Mouse (Mus musculus) midbrain, embryonic 14.5 days (tissue): ENCODE measurements around the gene Mcm9. TPM values are rescaled to one million over a fixed set of nuclear protein-coding genes. Genes with fewer than 3 reads are reported as not detected.

Experiments used
- ATAC-seq: fragments of 200-750 bp; cut with Nextera tagmentation; 2 replicates; pipeline ENCODE4 v1.8.0; 2017; ENCODE audit warnings: moderate number of reproducible peaks, moderate library complexity; ENCODE audit not compliant: low FRiP score, low TSS enrichment
- DNase-seq: peaks from one replicate; pipeline ENCODE4 v3.0.0-alpha.2; 2015
- H3K27ac ChIP-seq: fragments of 300-500 bp; sonication (generic); replicated peaks from 2 replicates; pipeline ENCODE4 v1.5.1; 2014; ENCODE audit warnings: mild to moderate bottlenecking, low read depth, low read length, moderate library complexity
- H3K27me3 ChIP-seq: fragments of 300-500 bp; sonication (generic); 2 replicates; pipeline ENCODE4 v1.6.1; 2014; ENCODE audit warnings: low read length, control low read depth, mixed read lengths; ENCODE audit not compliant: control insufficient read depth, insufficient read depth
- H3K36me3 ChIP-seq: fragments of 300-500 bp; sonication (generic); 2 replicates; pipeline ENCODE4 v1.6.1; 2014; ENCODE audit warnings: low read length, control low read depth; ENCODE audit not compliant: control insufficient read depth, insufficient read depth
- H3K4me1 ChIP-seq: fragments of 300-500 bp; sonication (generic); 2 replicates; pipeline ENCODE4 v1.6.1; 2014; ENCODE audit warnings: mild to moderate bottlenecking, antibody characterized with exemption, low read length, control low read depth; ENCODE audit not compliant: control insufficient read depth, insufficient read depth
- H3K4me2 ChIP-seq: fragments of 300-500 bp; sonication (generic); 2 replicates; pipeline ENCODE4 v1.6.1; 2014; ENCODE audit warnings: mild to moderate bottlenecking, low read length, moderate library complexity
- H3K4me3 ChIP-seq: fragments of 300-500 bp; sonication (generic); replicated peaks from 2 replicates; pipeline ENCODE4 v1.5.1; 2014; ENCODE audit warnings: low read depth, low read length
- H3K9ac ChIP-seq: fragments of 300-500 bp; sonication (generic); replicated peaks from 2 replicates; pipeline ENCODE4 v1.6.1; 2014; ENCODE audit warnings: mild to moderate bottlenecking, low read length, moderate library complexity
- H3K9me3 ChIP-seq: fragments of 300-500 bp; sonication (generic); 2 replicates; pipeline ENCODE4 v1.6.1; 2016; ENCODE audit warnings: low read length, control low read depth, mixed read lengths; ENCODE audit not compliant: control insufficient read depth
- WGBS: fragments of 180-500 bp; shearing (Covaris S2); extraction: QIAGEN DNeasy Blood & Tissue Kit; methylation state at CpG from one replicate; pipeline ENCODE4 v1.1.7; 2014; 5-methylcytosine and 5-hydroxymethylcytosine counted together
- polyA plus RNA-seq: library from polyadenylated mRNA; unstranded; fragments of >200 nt; fragmentation: Nextera tagmentation; extraction: Ambion mirVana; gene quantifications from 2 replicates; pipeline ENCODE4 v1.2.1, GENCODE M21; 2014

Mcm9 gene
- polyA plus RNA-seq, 1 experiment from 2014 or later: 7.7 TPM

DNA sequence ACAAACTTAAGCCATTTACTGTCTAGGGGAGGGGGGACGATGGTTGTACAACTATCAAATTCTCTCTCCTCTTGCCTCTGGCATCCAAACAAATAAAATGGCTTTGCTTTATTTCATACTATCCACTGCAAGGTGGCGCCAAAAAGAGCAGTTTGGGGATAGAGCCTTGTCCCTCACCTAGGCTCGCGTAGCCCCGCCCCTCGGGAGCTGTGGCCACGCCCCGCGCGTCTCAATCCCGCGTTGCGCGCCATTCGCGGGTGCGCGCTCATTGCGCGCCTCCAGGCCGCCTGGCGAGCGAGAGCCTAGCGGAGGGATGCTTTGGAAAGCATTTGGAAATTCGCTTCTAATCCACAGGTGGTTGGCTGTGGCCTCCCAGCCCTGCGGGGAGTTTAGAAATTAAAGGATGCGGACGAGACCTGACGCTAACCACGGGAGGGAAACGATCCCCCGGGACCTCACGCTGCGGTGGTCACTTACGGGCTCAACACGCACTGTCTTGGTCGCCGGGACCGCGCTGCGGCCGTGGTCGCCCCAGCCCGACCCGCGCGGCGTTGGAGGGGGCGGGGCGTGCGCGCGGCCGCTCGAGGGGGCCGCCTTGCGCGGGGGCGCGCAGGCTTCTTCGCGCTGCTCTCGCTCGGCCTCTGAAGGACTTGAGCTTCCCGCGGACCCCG lies 857 bp downstream of the Mcm9 start:
- Histone ChIP-seq H3K4me1 (no peaks in the 10 kb centered on the region), H3K27ac (peak overlapping the region; percentile 86), H3K4me3 (peak overlapping the region; percentile 75), H3K9ac (peak overlapping the region; percentile 58), H3K9me3 (no peaks in the 10 kb centered on the region), H3K36me3 (0 out of 2 replicates have a peak, but pooled peaks cover 5% of the 10 kb centered on the region), H3K27me3 (no peaks in the 10 kb centered on the region), H3K4me2 (peak overlapping the region; percentile 42)
- ATAC-seq: peak; percentile 82
- DNase-seq: peak; percentile 97
- under 1% methylated on average over 67 of the region's 67 CpGs for WGBS

DNA sequence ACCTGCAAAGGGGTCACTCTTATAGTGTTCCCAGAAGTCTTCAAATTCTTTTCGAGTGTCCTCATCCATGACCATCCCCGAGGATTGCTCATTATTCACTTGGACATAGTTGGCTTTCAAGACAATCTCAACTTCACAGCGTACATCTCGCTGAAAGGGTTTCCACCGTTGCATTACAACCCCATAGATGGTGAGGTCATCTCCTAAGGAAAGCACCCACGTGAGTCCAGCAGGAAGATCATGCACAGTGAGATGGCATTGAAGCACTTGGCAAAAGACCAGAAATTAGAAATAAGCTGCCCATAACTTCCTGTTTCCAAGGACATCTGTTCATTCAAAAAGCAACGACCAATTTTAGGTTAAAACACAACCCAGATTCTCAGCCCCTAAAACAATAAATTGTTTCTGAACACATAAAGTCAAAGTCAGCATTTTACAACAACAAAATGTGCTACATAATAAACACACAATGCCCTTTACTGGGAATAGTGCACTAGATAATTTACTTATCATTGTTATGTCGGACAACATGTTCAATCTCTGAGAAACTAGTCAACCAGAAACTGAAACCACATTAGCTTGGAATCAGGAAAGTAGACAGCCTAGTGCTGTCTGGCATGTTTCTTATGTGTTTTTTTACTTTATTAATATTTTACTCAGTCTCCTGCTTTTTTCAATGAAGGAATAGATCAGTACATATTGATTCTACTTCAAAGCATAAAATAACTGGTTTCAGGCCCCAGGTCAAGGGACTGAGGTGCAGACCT lies 14.2 kb downstream of the Mcm9 start:
- no peaks in the 10 kb centered on the region for H3K4me1 ChIP-seq
- ATAC-seq (no peak), DNase-seq (no peak)
- no peak overlapping the region for H3K27ac ChIP-seq
- H3K9ac ChIP-seq: no peak overlapping the region
- no peak overlapping the region for H3K4me2 ChIP-seq
- no peaks in the 10 kb centered on the region for H3K27me3 ChIP-seq
- WGBS: 86% methylated on average over 8 of the region's 8 CpGs
- H3K9me3 ChIP-seq: no peaks in the 10 kb centered on the region
- peaks cover 36% of the 10 kb centered on the region for H3K36me3 ChIP-seq
- H3K4me3 ChIP-seq: no peak overlapping the region

DNA sequence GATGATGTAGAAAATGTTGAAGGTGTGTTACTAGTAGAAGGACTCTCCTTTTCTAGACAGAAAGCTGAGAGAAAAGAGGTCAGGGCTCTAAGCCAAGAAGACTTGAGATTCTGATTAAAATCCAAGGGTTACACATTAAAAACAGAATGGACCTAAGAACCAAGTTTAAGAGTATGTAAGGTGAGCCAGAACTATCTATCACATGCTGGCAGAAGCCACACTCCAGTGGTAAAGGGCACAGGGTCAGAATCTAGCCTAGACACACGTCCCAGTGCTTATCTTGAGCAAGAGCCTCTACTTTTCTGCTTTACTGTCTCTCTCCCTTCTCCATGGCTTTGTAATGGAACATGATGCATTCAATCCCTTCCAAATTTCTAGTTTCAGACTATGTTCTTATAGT lies 16.3 kb downstream of the Mcm9 start:
- ATAC-seq (no peak), DNase-seq (no peak)
- 90% methylated on average over 1 of the region's 1 CpGs for WGBS
- H3K4me1 ChIP-seq: no peaks in the 10 kb centered on the region
- H3K27ac ChIP-seq: no peak overlapping the region
- H3K9ac ChIP-seq: no peak overlapping the region
- H3K4me2 ChIP-seq: no peak overlapping the region
- no peaks in the 10 kb centered on the region for H3K27me3 ChIP-seq
- H3K4me3 ChIP-seq: no peak overlapping the region
- peaks cover 44% of the 10 kb centered on the region for H3K36me3 ChIP-seq
- H3K9me3 ChIP-seq: no peaks in the 10 kb centered on the region

DNA sequence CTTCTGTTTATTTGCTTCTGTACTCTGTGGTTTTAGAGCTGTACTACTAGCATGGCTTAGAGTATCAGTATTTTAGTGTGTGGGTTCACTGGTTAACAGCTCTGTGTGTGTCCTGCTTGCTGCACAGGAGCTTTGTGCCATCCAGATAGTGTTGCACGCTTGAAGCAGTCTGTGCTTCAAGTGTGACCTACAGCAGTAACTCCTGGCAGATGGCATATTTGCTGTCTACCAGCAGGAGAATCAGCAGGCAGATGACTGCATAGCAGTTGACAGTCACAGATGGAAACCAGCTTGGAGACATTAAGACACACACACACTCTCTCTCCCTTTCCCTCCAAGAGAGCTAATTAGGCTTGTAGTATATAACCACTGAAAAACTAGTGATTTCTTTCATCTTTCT lies 18.1 kb downstream of the Mcm9 start:
- H3K4me3 ChIP-seq: no peak overlapping the region
- no peak for DNase-seq
- WGBS: 87% methylated on average over 1 of the region's 1 CpGs
- no peak for ATAC-seq
- peaks cover 58% of the 10 kb centered on the region for H3K36me3 ChIP-seq
- no peaks in the 10 kb centered on the region for H3K9me3 ChIP-seq
- no peak overlapping the region for H3K27ac ChIP-seq
- no peaks in the 10 kb centered on the region for H3K27me3 ChIP-seq
- H3K4me2 ChIP-seq: no peak overlapping the region
- no peak overlapping the region for H3K9ac ChIP-seq
- H3K4me1 ChIP-seq: no peaks in the 10 kb centered on the region

DNA sequence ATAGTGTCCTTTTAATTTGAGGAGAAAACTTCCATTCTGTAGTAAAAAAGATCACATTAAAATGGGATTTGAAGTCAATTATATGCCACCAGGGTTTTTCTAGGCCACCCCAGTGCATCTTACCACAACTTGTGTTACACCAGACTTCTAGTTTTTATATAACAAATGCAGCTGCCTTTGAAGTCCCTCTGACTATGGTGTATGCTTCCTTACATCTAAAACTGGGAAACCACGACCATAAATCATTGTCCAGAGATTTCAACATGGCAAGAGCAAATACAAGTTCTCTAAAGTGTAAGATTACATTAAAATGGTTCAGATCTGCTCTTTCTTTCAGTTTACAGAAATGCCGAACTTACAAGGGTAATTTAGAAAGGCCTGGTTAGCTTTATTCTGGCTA lies 22.0 kb downstream of the Mcm9 start:
- Histone ChIP-seq H3K4me1 (no peaks in the 10 kb centered on the region), H3K27me3 (no peaks in the 10 kb centered on the region), H3K4me3 (no peak overlapping the region), H3K4me2 (no peak overlapping the region), H3K9me3 (no peaks in the 10 kb centered on the region), H3K27ac (no peak overlapping the region), H3K9ac (no peak overlapping the region), H3K36me3 (peaks cover 69% of the 10 kb centered on the region)
- DNase-seq (no peak), ATAC-seq (no peak)
- WGBS: 86% methylated on average over 2 of the region's 2 CpGs

DNA sequence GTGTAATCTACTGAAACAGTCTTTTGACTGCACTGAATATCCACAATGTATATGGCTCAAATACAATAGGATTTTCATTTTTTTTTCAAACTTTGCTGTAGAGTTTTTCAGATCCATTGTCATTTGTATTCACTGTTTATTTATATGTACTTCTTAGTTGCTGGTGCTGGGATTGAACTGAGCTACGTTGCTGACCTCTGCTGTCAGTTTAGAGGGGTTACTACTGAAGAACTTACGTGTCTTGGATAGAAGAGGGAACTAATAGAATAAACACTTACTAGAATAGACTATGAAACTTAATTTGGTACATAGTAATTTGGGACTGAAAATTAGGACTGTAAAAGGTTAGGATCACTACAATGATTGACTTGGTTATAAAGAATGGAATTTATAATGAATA lies 24.9 kb downstream of the Mcm9 start:
- H3K27ac ChIP-seq: no peak overlapping the region
- ATAC-seq: no peak
- H3K27me3 ChIP-seq: no peaks in the 10 kb centered on the region
- H3K9me3 ChIP-seq: no peaks in the 10 kb centered on the region
- no peak for DNase-seq
- H3K4me1 ChIP-seq: peaks cover 7% of the 10 kb centered on the region; the same call in 1 of the 2 replicates
- 71% methylated on average over 2 of the region's 2 CpGs for WGBS
- no peak overlapping the region for H3K9ac ChIP-seq
- H3K4me2 ChIP-seq: no peak overlapping the region
- H3K4me3 ChIP-seq: no peak overlapping the region
- peaks cover 73% of the 10 kb centered on the region for H3K36me3 ChIP-seq

DNA sequence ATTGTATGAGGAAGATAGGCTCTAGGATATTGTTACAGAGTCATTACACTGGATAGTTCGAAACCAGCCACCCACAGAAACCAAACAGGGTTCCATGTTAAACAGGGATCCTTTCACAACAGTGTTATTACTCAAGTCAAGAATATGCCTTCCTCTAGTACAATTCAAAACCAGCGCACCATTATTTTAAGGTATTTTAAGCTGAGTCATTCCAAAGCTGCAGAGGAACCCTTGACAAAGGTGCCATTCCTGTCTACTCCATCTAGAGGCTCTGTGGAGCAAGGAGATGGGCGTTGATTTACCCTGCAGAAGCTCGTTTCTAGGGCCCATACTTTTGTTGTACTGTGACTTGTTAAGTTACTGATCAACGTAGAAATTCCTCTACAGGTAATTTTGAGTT lies 31.4 kb downstream of the Mcm9 start:
- Histone ChIP-seq H3K27ac (no peak overlapping the region), H3K36me3 (peaks cover 24% of the 10 kb centered on the region), H3K4me2 (peak overlapping the region; percentile 74), H3K9ac (no peak overlapping the region), H3K4me3 (peak overlapping the region; percentile 17; the same call in 1 of the 2 replicates), H3K4me1 (peaks cover 31% of the 10 kb centered on the region), H3K9me3 (no peaks in the 10 kb centered on the region), H3K27me3 (no peaks in the 10 kb centered on the region)
- DNase-seq: peak; percentile 17
- ATAC-seq: no peak
- WGBS: 51% methylated on average over 5 of the region's 5 CpGs

DNA sequence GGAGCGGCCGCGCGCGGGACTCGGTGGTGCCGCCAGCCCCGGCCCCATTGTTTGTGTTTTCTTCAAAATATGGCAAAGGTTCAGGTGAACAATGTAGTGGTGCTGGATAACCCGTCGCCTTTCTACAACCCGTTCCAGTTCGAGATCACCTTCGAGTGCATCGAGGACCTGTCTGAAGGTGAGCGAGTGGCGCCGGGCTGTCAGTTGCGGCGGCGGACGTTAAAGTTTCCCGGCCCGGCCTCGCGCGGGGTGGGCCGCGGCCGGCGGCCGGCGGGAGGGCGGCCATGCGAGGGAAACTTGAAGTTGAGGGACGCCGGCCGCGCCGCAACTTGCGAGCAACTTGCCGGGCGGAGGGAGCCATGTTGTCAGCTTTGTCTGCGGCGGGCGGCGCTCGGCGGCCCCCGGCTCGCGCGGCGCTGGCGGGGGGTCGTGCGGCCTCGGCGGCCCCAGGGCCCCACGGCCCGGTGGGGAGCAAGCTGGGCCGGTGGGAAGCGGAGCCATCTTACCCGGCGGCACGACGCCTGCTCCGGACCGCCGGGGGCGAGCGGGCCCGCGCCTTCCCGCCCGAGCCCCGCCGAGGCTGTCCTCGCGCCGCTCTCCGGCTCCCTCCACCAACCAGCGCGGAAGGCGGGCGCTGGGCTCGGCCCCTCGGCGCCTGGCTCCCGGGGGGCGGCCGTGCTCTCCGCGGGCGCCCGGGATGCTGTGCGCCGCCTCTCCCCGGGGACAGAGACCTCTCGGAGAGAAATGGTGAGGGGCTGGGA lies 32.9 kb downstream of the Mcm9 start:
- Histone ChIP-seq H3K4me3 (peak overlapping the region; percentile 90), H3K4me1 (peaks cover 31% of the 10 kb centered on the region), H3K9ac (peak overlapping the region; percentile 83), H3K27ac (peak overlapping the region; percentile 93), H3K4me2 (peak overlapping the region; percentile 74), H3K36me3 (peaks cover 10% of the 10 kb centered on the region), H3K9me3 (no peaks in the 10 kb centered on the region), H3K27me3 (no peaks in the 10 kb centered on the region)
- peak; percentile 69 for DNase-seq
- ATAC-seq: peak; percentile 44
- under 1% methylated on average over 88 of the region's 99 CpGs for WGBS
